Mouse (Mus musculus) activated CD4-positive, CD25-positive, alpha-beta regulatory T cell (primary cell): Measurements from ENCODE around the gene Prkar2b. TPM values are rescaled to one million over a fixed set of nuclear protein-coding genes. Genes with fewer than 3 reads are reported as not detected.

Experiments
- polyA plus RNA-seq, 2 experiments: library from polyadenylated mRNA; unstranded; fragments of 100-300 nt; shearing (Covaris generic); gene quantifications; one replicate each; pipeline ENCODE4 v1.2.1; 2017

The Prkar2b gene
- 1 to 10 TPM; 1.5 to 3.4 TPM for polyA plus RNA-seq

GRCm38 (mm10) chr12:32061090-32061930, at the start of gene Prkar2b:
Prkar2b (minus strand) TSS chr12:32061296.

GRCm38 (mm10) chr12:31949759-31950658, 111.1 kb downstream of the Prkar2b start, which contains the start of gene Hbp1:
Hbp1 (minus strand) TSS chr12:31950535.

Other genes with a start within 250 kb of the Prkar2b start
- gene Hbp1, start 110.8 kb downstream of the Prkar2b start, polyA plus RNA-seq = 100 to 1,000 TPM; 108 to 113 TPM
- 10 to 100 TPM; 22.8 to 28.0 TPM for gene Pik3cg, start 147.4 kb upstream of the Prkar2b start, polyA plus RNA-seq